Comparison of ENCODE assay signal across 12 mouse cellular contexts in the genomic region with DNA sequence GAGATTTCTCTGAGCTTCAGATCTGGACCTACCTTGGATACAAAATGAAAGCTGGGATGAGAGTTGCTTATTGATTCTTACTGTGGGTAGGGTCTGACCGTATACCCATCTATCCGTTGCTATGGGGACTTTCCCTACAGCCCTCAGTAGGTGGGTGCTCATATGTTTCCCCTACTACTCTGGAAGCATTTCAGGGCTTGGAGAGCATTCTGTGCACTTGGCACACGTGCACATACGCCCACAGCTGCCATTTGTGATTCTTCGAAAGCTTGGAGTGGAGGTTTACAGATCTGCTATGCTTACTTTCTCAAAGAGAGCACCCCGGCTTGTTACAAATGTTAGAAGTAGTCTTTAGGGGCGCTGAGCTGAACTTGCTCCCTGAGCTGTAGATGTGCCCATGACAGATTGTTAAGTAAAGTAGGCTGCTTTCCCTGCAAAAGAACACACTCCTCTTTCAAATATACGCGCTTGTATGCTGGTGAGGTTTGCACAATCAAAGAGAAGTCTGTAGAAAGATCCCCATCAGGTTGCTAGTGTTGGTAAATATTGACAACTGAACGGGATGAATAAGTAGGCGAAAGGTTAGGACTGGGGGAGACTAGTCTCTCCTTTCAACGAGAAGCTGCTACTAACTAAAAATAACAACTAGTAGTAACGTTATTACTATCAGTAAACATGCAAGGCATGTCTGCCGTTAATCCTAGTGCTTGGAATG. TPM values are rescaled to one million over a fixed set of nuclear protein-coding genes. Genes with fewer than 3 reads are reported as not detected.
DNase-seq lines count a peak whose midpoint lies in the region; ATAC-seq lines count a peak whose summit lies in the region.
"Had no signal": no experiment of that assay in that cellular context is flagged by ENCODE, and none has a peak within 500 bp of the region (broad histone marks: within the 10 kb centered on the region; RNA-seq: fewer than 3 reads in every experiment).

No protein-coding gene starts in this region.

- intact Hi-C loops in heart, postnatal 25 days (cut with DNase I) = no loop called here

- H3K27me3 ChIP-seq in embryonic facial prominence, embryonic 15.5 days = no peaks in the 10 kb centered on the region

- H3K4me3 ChIP-seq in embryonic facial prominence, embryonic 15.5 days (replicated peaks) = no peak overlapping the region
- H3K4me3 ChIP-seq: erythroblast, embryonic 14.5 days had no signal

- H3K4me1 ChIP-seq in embryonic facial prominence, embryonic 15.5 days = peaks cover 12% of the 10 kb centered on the region

- H3K9ac ChIP-seq in embryonic facial prominence, embryonic 15.5 days = no peak overlapping the region

- H3K9me3 ChIP-seq in embryonic facial prominence, embryonic 15.5 days (replicated peaks) = no peaks in the 10 kb centered on the region

- no peak overlapping the region for H3K4me2 ChIP-seq in embryonic facial prominence, embryonic 15.5 days (replicated peaks)

- peak overlapping the region; percentile 73 for H3K27ac ChIP-seq in embryonic facial prominence, embryonic 15.5 days (replicated peaks)
- H3K27ac ChIP-seq: kidney, postnatal 0 days had no signal

- ATAC-seq in embryonic facial prominence, embryonic 15.5 days (ENCODE audit: insufficient number of reproducible peaks, low FRiP score, low TSS enrichment, low read depth) = no peak
- no peak for ATAC-seq in megakaryocyte-erythroid progenitor cell, adult 5-6 weeks (replicated peaks; ENCODE audit: low FRiP score, low TSS enrichment, poor library complexity, severe bottlenecking)

- no peaks in the 10 kb centered on the region for H3K36me3 ChIP-seq in embryonic facial prominence, embryonic 15.5 days

- WGBS in embryonic facial prominence, embryonic 15.5 days = 81% methylated on average over 14 of the region's 14 CpGs

- peak; percentile 61 for DNase-seq in heart, adult 11 months
- no peak for DNase-seq in heart, postnatal 25 days (ENCODE audit: low spot score)
- DNase-seq in layer of hippocampus, postnatal 14 days (ENCODE audit: low spot score in 2 of 2) = peak; percentile 65 to 84
- peak; percentile 23 for DNase-seq in right cerebral cortex, postnatal 14 days
- DNase-seq in urinary bladder, postnatal 10 days (ENCODE audit: low spot score) = no peak
- no peak for DNase-seq in kidney, postnatal 10 days
- DNase-seq: adrenal gland, adult 8-10 months; gastrocnemius, postnatal 36 days had no signal

RNA-seq across cellular contexts. Expression of a gene that starts 18.2 kb away (rescaled TPM):
- 1 to 10 TPM; 5.9 to 7.2 TPM for total RNA-seq in heart, postnatal 25 days (2021)
- polyA plus RNA-seq in embryonic facial prominence, embryonic 15.5 days (2015; fragmentation: Nextera tagmentation; extraction: Ambion mirVana) = 13.7 and 15.9 TPM in 2 replicates
- total RNA-seq in layer of hippocampus, postnatal 14 days (2021) = 10 to 100 TPM; 16.3 to 18.8 TPM
- total RNA-seq in megakaryocyte-erythroid progenitor cell, adult 5-6 weeks (2014; fragmentation: Nextera tagmentation) = not detected in 2 replicates
- 0.88 TPM in 1 of 2 replicates, not detected in the other for total RNA-seq in megakaryocyte-erythroid progenitor cell, adult 5-6 weeks (2017)
- polyA plus RNA-seq: erythroblast, embryonic 14.5 days had no signal

RNA-seq across cellular contexts. Expression of a gene that starts 49.3 kb away (rescaled TPM):
- total RNA-seq in heart, postnatal 25 days (2021) = 10 to 100 TPM; 16.5 to 19.8 TPM
- 34.4 and 36.0 TPM in 2 replicates for polyA plus RNA-seq in embryonic facial prominence, embryonic 15.5 days (2015; fragmentation: Nextera tagmentation; extraction: Ambion mirVana)
- total RNA-seq in layer of hippocampus, postnatal 14 days (2021) = 10 to 100 TPM; 16.2 to 16.8 TPM
- total RNA-seq in megakaryocyte-erythroid progenitor cell, adult 5-6 weeks (2014; fragmentation: Nextera tagmentation) = 24.8 and 28.5 TPM in 2 replicates
- 27.6 and 37.5 TPM in 2 replicates for total RNA-seq in megakaryocyte-erythroid progenitor cell, adult 5-6 weeks (2017)

Comparison
In these comparisons a context has a peak if more than half of its experiments do, and no peak if none do; other contexts are left out.
1. DNase-seq: peak in heart, adult 11 months (single experiment), layer of hippocampus, postnatal 14 days (2 of 2) and right cerebral cortex, postnatal 14 days (single experiment); none in heart, postnatal 25 days (single experiment), urinary bladder, postnatal 10 days (single experiment) and kidney, postnatal 10 days (single experiment).